Mouse (Mus musculus): ENCODE data around the gene Tfeb. TPM values are rescaled to one million over a fixed set of nuclear protein-coding genes. Genes with fewer than 3 reads are reported as not detected.

The Tfeb gene
- total RNA-seq, 2 experiments from 2014 or later = 85.3 to 93.9 TPM

DNA sequence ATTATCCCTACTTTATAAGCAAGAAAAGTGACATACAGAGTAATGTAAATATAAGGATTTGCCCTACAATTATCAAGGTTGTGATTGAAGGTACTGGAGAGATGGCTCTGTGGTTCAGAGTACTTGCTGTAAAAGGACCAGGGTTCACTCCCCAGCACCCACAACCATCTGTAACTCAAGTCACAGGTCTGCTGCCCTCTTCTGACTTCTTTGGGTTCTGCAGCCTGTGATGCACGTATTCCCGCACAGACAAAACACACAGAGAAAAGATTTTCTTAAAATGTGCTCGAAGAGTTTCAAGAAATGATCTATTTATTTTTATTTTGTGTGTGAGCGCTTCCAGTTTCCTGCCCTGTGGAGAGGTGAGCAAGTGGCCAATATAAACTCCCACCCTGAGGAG, 66.8 kb downstream of the Tfeb start:
- intact Hi-C loops (cut with DNase I) = no loop called here
- Histone ChIP-seq H3K27ac (no peak overlapping the region), H3K4me3 (no peak overlapping the region)
- peak; percentile 4; the same call in 1 of the 2 replicates for TF ChIP-seq CTCF (IDR thresholded peaks at IDR 0.05)
- no peak for DNase-seq

DNA sequence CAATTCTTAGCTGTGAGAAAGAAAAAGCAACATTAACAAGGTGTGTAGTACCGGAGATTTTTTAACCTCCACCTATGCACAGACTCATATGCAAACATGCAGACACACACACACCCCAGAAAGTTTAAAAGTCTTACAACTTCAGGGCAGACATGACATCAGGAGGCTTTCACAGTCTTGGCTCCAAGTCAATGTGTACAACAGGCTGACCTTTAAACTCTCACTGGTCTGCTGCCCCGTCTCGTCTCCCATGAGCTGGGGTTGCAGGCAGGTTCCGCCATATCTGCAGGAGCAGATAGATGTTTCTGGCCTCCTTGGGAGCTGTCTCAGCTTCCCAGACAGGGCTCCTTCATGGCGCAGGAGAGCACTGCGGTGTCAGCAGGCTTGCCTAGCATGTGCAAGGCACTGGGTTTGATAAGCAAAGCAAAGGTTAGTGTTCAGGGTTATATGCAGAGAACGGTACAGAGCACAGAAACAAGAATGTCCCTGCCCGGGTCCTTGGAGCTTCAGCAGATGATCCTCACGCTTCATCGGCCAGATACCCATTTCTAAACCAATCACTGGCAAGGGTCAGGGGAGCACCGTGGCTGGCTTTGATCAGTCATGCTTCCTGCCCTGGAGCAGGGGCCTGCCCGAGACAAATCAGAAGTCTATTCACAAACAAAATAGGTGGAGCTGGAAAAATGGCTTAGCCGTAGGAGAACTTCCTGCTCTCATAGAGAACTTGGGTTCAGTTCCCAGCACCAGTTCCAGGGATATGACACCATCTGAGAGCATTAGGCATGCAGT, 68.4 kb downstream of the Tfeb start:
- Histone ChIP-seq H3K27ac (no peak overlapping the region), H3K4me3 (no peak overlapping the region)
- DNase-seq = no peak
- intact Hi-C loops (cut with DNase I) = no loop called here
- TF ChIP-seq CTCF (IDR thresholded peaks at IDR 0.05) = no peak

DNA sequence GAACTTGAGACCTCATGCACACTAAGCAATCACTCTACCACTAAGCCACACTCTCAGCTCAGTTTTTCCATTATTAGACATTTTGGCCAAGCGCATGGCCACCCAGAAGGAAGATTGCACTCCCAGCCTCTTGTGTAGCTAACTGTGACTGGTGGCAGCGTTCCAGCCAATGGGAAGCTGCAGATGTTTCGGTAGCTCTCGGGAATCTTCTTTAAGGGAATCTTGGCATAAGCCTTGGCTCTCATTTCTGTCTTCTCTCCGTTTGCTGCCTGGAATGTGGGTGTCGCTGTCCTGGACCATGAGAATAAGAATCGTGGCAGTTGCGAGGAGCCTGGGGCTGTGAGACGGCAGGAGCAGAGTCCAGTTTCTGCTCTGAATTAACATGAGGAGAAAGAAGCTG, 69.4 kb downstream of the Tfeb start:
- Histone ChIP-seq H3K27ac (no peak overlapping the region), H3K4me3 (no peak overlapping the region)
- intact Hi-C loops (cut with DNase I) = no loop called here
- no peak for TF ChIP-seq CTCF (IDR thresholded peaks at IDR 0.05)
- DNase-seq = no peak

DNA sequence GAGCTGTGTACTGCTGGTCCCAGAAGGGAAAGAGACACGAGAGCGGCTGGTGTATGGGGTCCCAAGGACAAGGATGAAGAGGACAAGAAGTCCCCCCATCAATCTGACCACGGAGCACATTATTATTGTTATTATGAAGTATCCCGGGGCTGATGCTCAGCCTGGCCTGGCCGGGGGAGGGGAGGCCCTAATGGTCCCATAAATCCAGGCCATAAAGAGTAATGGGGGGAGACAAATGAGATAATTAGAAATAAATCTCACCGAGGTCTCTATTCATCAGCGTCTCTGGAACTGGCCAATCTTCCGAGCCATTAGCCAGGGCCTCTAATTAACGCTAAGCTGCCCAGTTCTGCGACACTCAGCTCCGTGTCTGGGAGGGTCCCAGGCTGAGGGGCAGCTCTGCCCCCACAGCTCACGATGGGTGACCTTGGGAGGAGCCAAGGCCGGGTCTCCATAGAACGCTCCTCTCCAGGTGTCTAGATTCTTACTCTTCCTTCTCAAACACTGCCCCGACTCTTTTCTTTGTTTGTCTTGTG, 74.5 kb downstream of the Tfeb start:
- intact Hi-C loops (cut with DNase I) = no loop called here
- no peak overlapping the region for H3K4me3 ChIP-seq
- no peak overlapping the region for H3K27ac ChIP-seq
- no peak for TF ChIP-seq CTCF (IDR thresholded peaks at IDR 0.05)
- DNase-seq = no peak

DNA sequence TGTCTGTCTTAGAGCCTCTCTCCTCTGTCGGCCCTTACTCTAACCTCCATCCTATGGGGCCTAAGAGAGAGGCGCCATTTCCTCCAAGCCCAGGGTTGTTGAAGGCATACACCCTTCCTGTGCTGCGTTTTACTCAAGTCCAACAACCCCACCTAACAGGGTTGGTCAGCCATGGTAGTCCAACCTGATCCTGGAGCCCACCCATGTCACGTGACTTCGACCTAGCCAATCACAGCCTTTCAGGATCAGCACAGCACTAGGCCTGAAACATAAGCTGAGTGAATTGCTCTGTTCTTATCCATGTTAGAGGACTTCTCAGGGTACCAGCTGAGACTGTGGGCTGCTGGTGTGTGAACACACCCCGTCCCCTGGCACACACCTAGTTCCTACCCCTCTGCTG, 75.4 kb downstream of the Tfeb start:
- DNase-seq = no peak
- intact Hi-C loops (cut with DNase I) = no loop called here
- H3K27ac ChIP-seq = no peak overlapping the region
- no peak for TF ChIP-seq CTCF (IDR thresholded peaks at IDR 0.05)
- no peak overlapping the region for H3K4me3 ChIP-seq

DNA sequence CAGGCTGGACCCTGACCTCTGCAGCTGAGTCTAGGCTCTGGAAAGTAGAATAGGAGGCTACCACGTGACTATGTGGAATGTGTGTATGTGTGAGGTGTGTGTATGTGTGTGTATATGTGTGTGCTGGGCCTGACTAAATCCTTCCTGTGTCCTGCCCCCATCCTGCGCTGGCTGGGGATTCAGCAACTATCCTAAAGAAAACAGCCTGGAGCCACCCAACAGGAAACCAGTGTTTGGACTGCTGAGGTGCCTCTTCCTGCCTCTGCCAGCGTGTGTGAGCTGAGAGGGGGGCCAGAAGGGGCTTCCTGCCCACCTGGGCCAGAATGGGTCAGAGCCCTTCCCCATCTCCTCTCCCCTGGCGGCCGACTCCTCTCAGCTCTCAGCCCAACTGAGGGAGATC, 76.8 kb downstream of the Tfeb start:
- H3K27ac ChIP-seq = no peak overlapping the region
- TF ChIP-seq CTCF (IDR thresholded peaks at IDR 0.05) = no peak
- intact Hi-C loops (cut with DNase I) = no loop called here
- no peak overlapping the region for H3K4me3 ChIP-seq
- no peak for DNase-seq

DNA sequence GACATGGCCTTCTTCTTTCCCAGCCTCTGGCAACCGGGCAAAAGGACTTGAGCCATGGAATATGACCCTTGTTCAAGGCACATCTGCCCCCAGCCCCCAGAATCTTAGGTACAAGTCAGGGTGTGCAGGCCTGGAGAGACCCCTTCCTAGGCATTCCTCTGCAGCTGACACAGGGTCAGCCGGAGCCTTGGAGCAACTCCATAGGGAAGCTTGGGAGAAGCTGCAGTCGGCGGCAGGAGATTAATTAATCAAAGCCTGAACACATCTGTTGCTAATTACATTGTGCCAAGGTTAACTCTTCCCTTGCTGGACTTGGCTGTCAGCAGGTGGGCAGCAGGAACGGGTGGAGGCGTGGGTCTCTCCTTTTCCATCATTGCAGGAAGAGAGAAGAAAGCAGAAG, 77.7 kb downstream of the Tfeb start:
- DNase-seq = no peak
- no peak overlapping the region for H3K4me3 ChIP-seq
- no peak for TF ChIP-seq CTCF (IDR thresholded peaks at IDR 0.05)
- intact Hi-C loops (cut with DNase I) = no loop called here
- no peak overlapping the region for H3K27ac ChIP-seq

DNA sequence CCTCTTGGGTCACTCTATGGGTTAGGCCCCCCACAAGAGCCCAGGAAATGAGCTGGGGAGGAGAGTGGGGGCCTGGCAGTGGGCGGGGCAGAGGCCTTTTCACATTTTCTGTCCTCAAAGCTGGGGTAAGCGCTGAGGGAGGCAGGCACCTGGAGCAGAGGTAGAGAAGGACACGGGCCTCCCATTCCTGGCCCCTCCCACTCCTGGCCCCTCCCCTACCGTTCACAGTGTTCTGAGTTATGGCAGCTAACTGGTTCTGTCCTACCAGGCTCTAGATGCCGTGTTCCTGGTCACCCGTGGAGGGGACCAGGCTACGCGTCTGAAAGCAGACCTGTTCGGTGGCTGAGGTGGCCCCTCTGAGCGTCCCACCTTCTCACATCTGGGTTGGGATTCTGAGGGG, 78.6 kb downstream of the Tfeb start:
- intact Hi-C loops (cut with DNase I) = no loop called here
- no peak for TF ChIP-seq CTCF (IDR thresholded peaks at IDR 0.05)
- Histone ChIP-seq H3K4me3 (no peak overlapping the region), H3K27ac (no peak overlapping the region)
- no peak for DNase-seq

DNA sequence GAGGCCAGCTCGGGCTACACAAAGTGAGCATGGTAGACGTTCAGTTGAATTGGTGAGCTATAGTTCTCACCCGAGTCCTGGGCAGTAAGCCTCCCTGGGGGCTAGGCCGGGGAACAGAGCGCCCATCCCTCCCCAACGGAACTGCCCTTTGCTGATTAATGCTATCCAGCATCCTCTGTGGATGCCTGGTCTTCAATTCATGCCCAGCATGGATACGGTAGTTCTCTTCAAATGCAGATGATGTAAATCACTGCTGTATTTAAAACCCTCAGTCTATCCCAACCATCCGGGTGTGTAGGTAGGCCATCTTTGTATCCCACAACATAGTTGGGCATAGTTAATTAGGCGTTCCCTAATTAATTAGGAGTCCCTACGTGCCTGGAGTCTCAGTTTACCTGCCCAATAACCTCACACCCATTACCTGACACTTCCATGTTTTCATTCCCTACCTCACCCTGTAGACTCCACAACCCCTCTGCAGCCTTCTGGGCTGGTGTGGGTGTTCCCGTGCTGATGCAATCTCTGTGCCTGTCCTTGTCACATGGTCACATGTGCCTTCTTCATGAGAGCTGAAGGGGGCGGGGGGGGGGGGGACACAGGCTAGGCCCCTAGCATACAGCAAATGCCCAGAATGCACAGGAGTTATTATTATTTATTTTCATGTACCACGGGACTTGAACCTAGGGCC, 81.4 kb downstream of the Tfeb start:
- no peak overlapping the region for H3K4me3 ChIP-seq
- no peak for TF ChIP-seq CTCF (IDR thresholded peaks at IDR 0.05)
- intact Hi-C loops (cut with DNase I) = no loop called here
- H3K27ac ChIP-seq = no peak overlapping the region
- no peak for DNase-seq

DNA sequence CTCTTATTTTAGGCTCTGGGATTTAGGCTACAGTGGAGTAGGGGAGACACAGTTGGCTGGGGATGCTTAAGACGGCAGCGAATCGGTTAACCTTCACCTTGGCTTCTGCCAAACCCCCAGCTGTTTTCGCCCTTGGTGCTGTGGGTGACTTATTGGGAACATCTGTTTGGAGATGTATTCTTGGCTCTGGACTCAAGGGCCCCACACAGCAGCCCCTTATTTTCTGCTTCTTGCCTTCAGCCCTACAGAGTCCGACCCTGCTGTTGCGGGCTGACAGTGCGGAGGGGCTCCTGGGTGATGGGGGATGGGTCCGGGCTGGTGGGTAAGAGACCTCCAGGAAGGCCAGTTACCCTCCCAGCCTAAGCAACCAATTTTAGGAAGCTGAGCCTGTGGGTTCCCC, 84.5 kb downstream of the Tfeb start:
- intact Hi-C loops (cut with DNase I) = no loop called here
- DNase-seq = no peak
- TF ChIP-seq CTCF (IDR thresholded peaks at IDR 0.05) = no peak
- H3K4me3 ChIP-seq = no peak overlapping the region
- H3K27ac ChIP-seq = no peak overlapping the region

DNA sequence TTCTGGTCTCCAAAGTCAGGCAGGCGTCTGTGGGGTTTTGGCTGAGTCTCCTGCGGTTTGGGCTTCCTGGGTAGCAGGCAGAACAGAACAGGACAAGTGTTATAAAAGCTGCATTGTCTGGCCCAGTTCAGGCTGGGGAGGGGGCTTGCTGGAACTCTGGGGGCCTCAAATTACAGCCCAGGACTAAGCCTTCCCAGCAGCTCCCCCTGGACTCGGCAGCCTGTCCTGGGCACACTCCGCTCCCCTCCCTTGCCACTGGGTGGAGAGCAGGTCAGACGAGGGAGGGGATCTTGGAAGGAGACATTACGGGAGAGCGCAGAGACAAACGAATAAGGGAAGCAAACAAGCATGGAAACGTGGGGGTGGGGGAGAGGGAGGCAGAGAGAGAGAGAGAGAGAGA, 94.3 kb downstream of the Tfeb start:
- DNase-seq = no peak
- Histone ChIP-seq H3K4me3 (no peak overlapping the region), H3K27ac (no peak overlapping the region)
- intact Hi-C loops (cut with DNase I) = no loop called here
- no peak for TF ChIP-seq CTCF (IDR thresholded peaks at IDR 0.05)

DNA sequence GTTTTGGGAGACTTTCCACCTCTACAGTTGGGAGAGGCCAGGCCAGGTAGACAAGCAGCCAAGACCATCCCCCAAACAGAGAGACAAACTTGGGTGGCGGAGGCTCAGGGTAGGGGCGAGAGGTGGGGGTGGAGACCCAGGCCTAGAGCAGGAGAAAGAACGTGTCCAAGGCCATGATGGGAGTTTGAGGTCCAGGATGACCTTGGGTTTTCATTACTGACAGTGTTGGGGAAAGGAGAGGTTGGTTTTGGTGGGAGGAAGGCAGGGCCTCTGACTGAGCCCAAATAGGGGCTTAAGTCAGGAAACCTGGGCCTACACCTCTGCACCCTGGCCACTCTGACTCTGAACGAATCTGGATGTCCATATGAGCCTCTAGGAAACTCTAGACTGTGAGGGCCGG, 94.9 kb downstream of the Tfeb start:
- no peak for TF ChIP-seq CTCF (IDR thresholded peaks at IDR 0.05)
- no peak for DNase-seq
- H3K4me3 ChIP-seq = no peak overlapping the region
- intact Hi-C loops (cut with DNase I) = no loop called here
- H3K27ac ChIP-seq = no peak overlapping the region

DNA sequence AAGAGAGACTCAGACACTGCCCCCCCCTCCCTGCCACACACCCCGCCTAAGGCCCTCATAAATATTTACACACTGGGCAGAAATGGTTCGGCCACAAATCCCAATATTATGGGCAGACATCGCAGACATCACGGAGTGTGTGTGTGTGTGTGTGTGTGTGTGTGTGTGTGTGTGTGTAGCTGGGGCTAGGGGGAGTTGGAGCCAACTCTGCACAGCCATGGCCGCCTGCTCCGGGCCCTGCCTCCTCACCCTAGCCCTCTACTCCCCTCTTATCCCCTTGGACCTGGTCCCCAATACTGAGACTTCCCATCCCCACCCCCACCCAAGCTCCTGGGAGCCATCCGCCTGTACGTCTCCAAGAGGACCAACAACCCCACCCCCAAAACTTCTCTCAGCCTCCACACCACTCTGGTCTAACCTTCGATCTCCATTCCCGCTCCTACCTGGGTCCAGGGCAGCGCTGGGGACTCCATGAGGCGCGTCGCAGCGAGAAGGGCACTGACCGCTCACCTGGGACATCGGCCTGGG, 95.7 kb downstream of the Tfeb start:
- no peak for TF ChIP-seq CTCF (IDR thresholded peaks at IDR 0.05)
- H3K4me3 ChIP-seq = peak overlapping the region; percentile 70

More for the DNA sequence above, 95.7 kb downstream of the Tfeb start:
- intact Hi-C loops (cut with DNase I) = no loop called here
- no peak for DNase-seq
- peak overlapping the region; percentile 58; the same call in 1 of the 2 replicates for H3K27ac ChIP-seq
